Mouse (Mus musculus): ENCODE data around the gene Ooep.

The Ooep gene

DNA sequence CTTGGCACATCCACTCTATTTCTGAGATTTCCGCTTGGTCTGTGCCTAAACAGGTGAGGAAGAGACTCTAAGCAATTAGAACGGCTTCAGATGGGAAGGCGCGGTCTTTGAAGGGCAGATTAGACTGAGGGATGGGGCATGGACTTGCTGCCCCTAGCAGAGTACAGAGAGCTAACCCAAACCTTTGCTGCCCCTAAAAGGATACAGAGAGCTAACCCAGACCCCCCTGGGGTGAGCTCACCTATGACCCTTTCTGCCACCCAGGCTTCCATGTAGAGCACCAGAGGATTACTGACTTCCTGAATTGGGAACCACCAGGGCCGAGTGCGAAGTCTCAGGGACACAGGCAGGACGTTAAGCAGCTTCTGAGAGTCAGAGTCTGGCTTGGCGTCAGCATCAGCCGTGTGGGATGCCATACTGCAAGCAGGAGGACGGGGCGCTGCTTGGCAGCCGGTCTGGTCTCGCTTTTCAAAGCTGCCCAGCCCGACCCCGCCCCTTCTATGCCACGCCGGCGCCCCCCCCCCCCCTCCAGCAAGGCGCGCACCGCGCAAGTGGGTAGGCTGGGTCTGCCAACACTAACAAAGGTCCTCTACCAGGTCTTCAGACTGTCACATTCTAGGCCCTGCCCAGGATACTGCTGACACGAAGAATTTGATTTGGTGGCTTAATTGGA is at the start of gene Ooep:
Ooep (minus strand) TSS at position 613 of the 673 bp plus-strand sequence.
- DNase-seq (ENCODE audit: low read depth, low spot score) = peak; percentile 8
- Histone ChIP-seq H3K27me3 (ENCODE audit: control insufficient read depth, insufficient read depth, low read length, poor library complexity, severe bottlenecking) (no peaks in the 10 kb centered on the region), H3K36me3 (ENCODE audit: control insufficient read depth, insufficient read depth, low read length, poor library complexity, severe bottlenecking) (no peaks in the 10 kb centered on the region)

DNA sequence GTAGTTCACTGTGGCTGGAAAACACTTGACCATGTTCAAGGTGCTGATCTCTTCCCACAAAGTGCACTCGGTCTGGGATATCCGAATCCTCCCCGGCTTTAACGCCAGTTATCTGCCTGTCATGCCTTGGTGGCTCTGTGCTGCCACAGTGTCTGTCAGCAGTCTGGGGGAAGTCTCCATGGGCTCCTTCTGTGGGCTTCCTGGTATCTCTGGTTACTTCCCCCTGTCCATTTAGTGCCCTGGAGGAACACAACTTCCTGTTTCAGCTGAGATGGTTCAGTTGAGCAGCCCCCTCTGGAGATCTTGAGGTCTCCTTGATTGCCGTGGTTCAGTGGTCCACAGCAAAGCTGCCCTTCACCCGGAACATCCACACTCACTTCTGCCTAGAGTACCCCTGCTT is 49.7 kb upstream of the Ooep start:
- Histone ChIP-seq H3K27me3 (ENCODE audit: control insufficient read depth, insufficient read depth, low read length, poor library complexity, severe bottlenecking) (no peaks in the 10 kb centered on the region), H3K36me3 (ENCODE audit: control insufficient read depth, insufficient read depth, low read length, poor library complexity, severe bottlenecking) (no peaks in the 10 kb centered on the region)
- peak; percentile 71 for DNase-seq (ENCODE audit: low read depth, low spot score)

DNA sequence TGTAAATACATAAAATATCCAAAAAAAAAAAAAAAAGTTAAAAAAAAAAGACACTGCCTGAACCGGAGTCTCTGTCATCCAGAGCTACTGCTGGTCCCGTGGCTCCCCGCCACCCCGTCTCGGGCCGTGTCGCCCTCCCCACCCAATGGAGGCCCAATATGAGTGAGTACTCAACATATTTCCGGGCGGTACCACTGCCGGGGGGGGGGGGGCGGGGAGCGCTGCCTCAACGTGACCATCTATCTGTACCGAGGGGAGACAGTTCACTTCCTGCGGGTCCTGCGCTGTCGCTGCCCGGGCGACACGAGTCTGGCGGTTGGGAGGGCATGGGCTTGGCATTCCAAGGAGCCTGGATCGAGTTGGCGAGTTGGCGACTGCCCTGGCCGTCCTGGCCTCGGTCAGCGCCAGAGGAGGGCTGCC is 48.8 kb upstream of the Ooep start:
- Histone ChIP-seq H3K36me3 (ENCODE audit: control insufficient read depth, insufficient read depth, low read length, poor library complexity, severe bottlenecking) (no peaks in the 10 kb centered on the region), H3K27me3 (ENCODE audit: control insufficient read depth, insufficient read depth, low read length, poor library complexity, severe bottlenecking) (no peaks in the 10 kb centered on the region)
- DNase-seq (ENCODE audit: low read depth, low spot score) = peak; percentile 61

- Histone ChIP-seq H3K27me3 (ENCODE audit: control insufficient read depth, insufficient read depth, low read length, poor library complexity, severe bottlenecking) (no peaks in the 10 kb centered on the region), H3K36me3 (ENCODE audit: control insufficient read depth, insufficient read depth, low read length, poor library complexity, severe bottlenecking) (no peaks in the 10 kb centered on the region)
- no peak for DNase-seq (ENCODE audit: low read depth, low spot score)
These were observed 23.1 kb upstream of the Ooep start for GRCm38 (mm10) chr9:78401596-78401995.

GRCm38 (mm10) chr9:78400570-78400969 is 22.0 kb upstream of the Ooep start:
- H3K27me3 ChIP-seq (ENCODE audit: control insufficient read depth, insufficient read depth, low read length, poor library complexity, severe bottlenecking) = peaks cover 3% of the 10 kb centered on the region; the same call in 1 of the 2 replicates
- no peak for DNase-seq (ENCODE audit: low read depth, low spot score)
- H3K36me3 ChIP-seq (ENCODE audit: control insufficient read depth, insufficient read depth, low read length, poor library complexity, severe bottlenecking) = no peaks in the 10 kb centered on the region

GRCm38 (mm10) chr9:78396517-78396916 is 18.0 kb upstream of the Ooep start:
- Histone ChIP-seq H3K36me3 (ENCODE audit: control insufficient read depth, insufficient read depth, low read length, poor library complexity, severe bottlenecking) (no peaks in the 10 kb centered on the region), H3K27me3 (ENCODE audit: control insufficient read depth, insufficient read depth, low read length, poor library complexity, severe bottlenecking) (peaks cover 4% of the 10 kb centered on the region; the same call in 1 of the 2 replicates)
- no peak for DNase-seq (ENCODE audit: low read depth, low spot score)

- DNase-seq (ENCODE audit: low read depth, low spot score) = peak; percentile 51
- Histone ChIP-seq H3K36me3 (ENCODE audit: control insufficient read depth, insufficient read depth, low read length, poor library complexity, severe bottlenecking) (no peaks in the 10 kb centered on the region), H3K27me3 (ENCODE audit: control insufficient read depth, insufficient read depth, low read length, poor library complexity, severe bottlenecking) (peaks cover 4% of the 10 kb centered on the region; the same call in 1 of the 2 replicates)
These were observed 17.3 kb upstream of the Ooep start, which contains the start of gene Ddx43 for GRCm38 (mm10) chr9:78395630-78396351. Gene Ddx43 (plus strand): TSS chr9:78395777.

- Histone ChIP-seq H3K36me3 (ENCODE audit: control insufficient read depth, insufficient read depth, low read length, poor library complexity, severe bottlenecking) (no peaks in the 10 kb centered on the region), H3K27me3 (ENCODE audit: control insufficient read depth, insufficient read depth, low read length, poor library complexity, severe bottlenecking) (peaks cover 4% of the 10 kb centered on the region; the same call in 1 of the 2 replicates)
- DNase-seq (ENCODE audit: low read depth, low spot score) = no peak
These were observed 16.7 kb upstream of the Ooep start for GRCm38 (mm10) chr9:78395244-78395629.

DNA sequence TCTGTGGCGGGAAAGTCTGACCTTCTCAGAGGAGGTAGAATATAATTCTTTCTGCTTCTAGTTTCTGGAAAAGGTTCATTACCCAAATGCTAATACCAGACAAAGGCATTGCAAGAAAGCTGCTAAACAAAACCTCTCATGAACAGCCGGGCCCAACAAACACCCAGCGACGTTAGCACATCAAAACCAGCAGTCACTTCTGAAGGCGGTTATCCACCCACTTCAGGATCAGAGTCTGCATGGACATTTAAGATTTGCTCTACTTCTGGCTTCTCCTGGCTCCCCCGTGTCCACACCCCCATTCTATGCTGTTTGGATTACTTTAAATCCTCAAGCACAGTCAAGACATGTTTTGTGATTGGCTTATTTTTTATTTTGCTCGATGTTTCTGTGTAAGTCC is 16.1 kb upstream of the Ooep start:
- no peak for DNase-seq (ENCODE audit: low read depth, low spot score)
- peaks cover 4% of the 10 kb centered on the region; the same call in 1 of the 2 replicates for H3K27me3 ChIP-seq (ENCODE audit: control insufficient read depth, insufficient read depth, low read length, poor library complexity, severe bottlenecking)
- no peaks in the 10 kb centered on the region for H3K36me3 ChIP-seq (ENCODE audit: control insufficient read depth, insufficient read depth, low read length, poor library complexity, severe bottlenecking)

DNA sequence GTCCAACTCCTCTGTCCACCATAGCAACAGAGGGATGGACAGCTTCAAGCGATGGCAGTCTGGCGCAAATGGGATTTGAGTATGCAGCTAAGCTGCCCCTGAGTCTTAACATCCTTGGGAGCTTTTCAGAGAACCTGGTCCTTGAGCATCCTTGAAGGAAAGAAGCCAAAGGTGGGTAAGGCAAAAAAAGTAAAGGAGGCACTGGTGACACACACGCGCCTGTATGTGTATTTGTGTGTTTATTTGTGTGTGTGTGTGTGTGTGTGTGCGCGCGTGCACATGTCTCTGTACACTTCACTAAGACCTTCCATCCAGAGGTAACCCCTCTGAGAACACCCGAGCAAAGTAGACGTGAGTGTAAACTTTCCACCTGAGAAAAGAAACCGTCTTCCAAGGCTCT is 15.2 kb upstream of the Ooep start:
- DNase-seq (ENCODE audit: low read depth, low spot score) = no peak
- Histone ChIP-seq H3K36me3 (ENCODE audit: control insufficient read depth, insufficient read depth, low read length, poor library complexity, severe bottlenecking) (no peaks in the 10 kb centered on the region), H3K27me3 (ENCODE audit: control insufficient read depth, insufficient read depth, low read length, poor library complexity, severe bottlenecking) (peaks cover 4% of the 10 kb centered on the region; the same call in 1 of the 2 replicates)

GRCm38 (mm10) chr9:78389981-78390380 is 11.5 kb upstream of the Ooep start:
- no peak for DNase-seq (ENCODE audit: low read depth, low spot score)
- Histone ChIP-seq H3K27me3 (ENCODE audit: control insufficient read depth, insufficient read depth, low read length, poor library complexity, severe bottlenecking) (no peaks in the 10 kb centered on the region), H3K36me3 (ENCODE audit: control insufficient read depth, insufficient read depth, low read length, poor library complexity, severe bottlenecking) (no peaks in the 10 kb centered on the region)

- Histone ChIP-seq H3K27me3 (ENCODE audit: control insufficient read depth, insufficient read depth, low read length, poor library complexity, severe bottlenecking) (no peaks in the 10 kb centered on the region), H3K36me3 (ENCODE audit: control insufficient read depth, insufficient read depth, low read length, poor library complexity, severe bottlenecking) (no peaks in the 10 kb centered on the region)
- DNase-seq (ENCODE audit: low read depth, low spot score) = no peak
These were observed 8.4 kb upstream of the Ooep start for GRCm38 (mm10) chr9:78386947-78387346.

GRCm38 (mm10) chr9:78385893-78386292 is 7.4 kb upstream of the Ooep start:
- H3K27me3 ChIP-seq (ENCODE audit: control insufficient read depth, insufficient read depth, low read length, poor library complexity, severe bottlenecking) = no peaks in the 10 kb centered on the region
- peak; percentile 22 for DNase-seq (ENCODE audit: low read depth, low spot score)
- no peaks in the 10 kb centered on the region for H3K36me3 ChIP-seq (ENCODE audit: control insufficient read depth, insufficient read depth, low read length, poor library complexity, severe bottlenecking)

GRCm38 (mm10) chr9:78377546-78377945 is 979 bp downstream of the Ooep start:
- no peaks in the 10 kb centered on the region for H3K27me3 ChIP-seq (ENCODE audit: control insufficient read depth, insufficient read depth, low read length, poor library complexity, severe bottlenecking)
- H3K36me3 ChIP-seq (ENCODE audit: control insufficient read depth, insufficient read depth, low read length, poor library complexity, severe bottlenecking) = no peaks in the 10 kb centered on the region
- no peak for DNase-seq (ENCODE audit: low read depth, low spot score)

- H3K27me3 ChIP-seq (ENCODE audit: control insufficient read depth, insufficient read depth, low read length, poor library complexity, severe bottlenecking) = no peaks in the 10 kb centered on the region
- no peak for DNase-seq (ENCODE audit: low read depth, low spot score)
- H3K36me3 ChIP-seq (ENCODE audit: control insufficient read depth, insufficient read depth, low read length, poor library complexity, severe bottlenecking) = no peaks in the 10 kb centered on the region
These were observed 3.0 kb downstream of the Ooep start for GRCm38 (mm10) chr9:78375486-78375885.

All from splenic B cell, adult 2 months (primary cell).